Mouse (Mus musculus) layer of hippocampus, adult 11-12 months (tissue): ENCODE measurements at regions not wholly inside any gene's neighbourhood (a gene's known extent, or its start where the extent isn't known, plus 50 kb on each side); places are given as distances from the start of the nearest gene placed in this dataset.

Source experiments
- DNase-seq: peaks from one replicate; pipeline ENCODE4 v3.0.0; 2022; ENCODE audit warnings: low spot score

GRCm38 (mm10) chr1:31337087-31337486 lies 114.4 kb downstream of the Pih1d3 start:
- DNase-seq: peak; percentile 7

- no peak for DNase-seq
Measured at GRCm38 (mm10) chr1:31363971-31364370, 141.3 kb downstream of the Pih1d3 start.

- DNase-seq: no peak
Measured at GRCm38 (mm10) chr1:31377324-31377723, 154.7 kb downstream of the Pih1d3 start.

- DNase-seq: peak; percentile 7
Measured at GRCm38 (mm10) chr1:31379032-31379431, 156.4 kb downstream of the Pih1d3 start.

- no peak for DNase-seq
Measured at GRCm38 (mm10) chr1:31380312-31380711, 157.7 kb downstream of the Pih1d3 start.

- DNase-seq: no peak
Measured at GRCm38 (mm10) chr1:31382192-31382591, 159.6 kb downstream of the Pih1d3 start.
